Mouse (Mus musculus): ENCODE results near the gene C530008M17Rik. TPM values are rescaled to one million over a fixed set of nuclear protein-coding genes. Genes with fewer than 3 reads are reported as not detected.

Gene C530008M17Rik
- polyA plus RNA-seq, 1 experiment from 2014 or later = 81.2 TPM

DNA sequence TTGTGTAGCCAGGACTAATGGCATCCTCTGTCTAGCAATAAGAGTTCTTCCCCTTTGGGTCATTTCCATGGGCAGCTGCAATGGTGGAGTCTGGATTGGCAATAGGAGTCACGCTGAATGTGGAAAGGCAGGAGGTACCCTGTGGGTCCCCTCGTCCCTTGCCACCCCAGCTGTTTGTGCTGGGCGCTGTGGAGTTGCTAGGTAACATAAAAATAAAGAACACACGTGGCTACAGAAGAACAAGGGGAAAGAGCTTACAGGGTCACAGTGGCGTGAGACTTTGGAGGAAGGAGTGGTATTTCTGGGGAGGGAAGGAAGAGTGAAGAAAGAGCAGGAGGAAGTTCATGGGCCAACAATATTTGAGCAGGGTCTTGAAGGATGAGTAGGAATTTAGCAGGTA, 11.8 kb downstream of the C530008M17Rik start:
- 52% methylated on average over 5 of the region's 5 CpGs for WGBS
- no peak overlapping the region for H3K27ac ChIP-seq

DNA sequence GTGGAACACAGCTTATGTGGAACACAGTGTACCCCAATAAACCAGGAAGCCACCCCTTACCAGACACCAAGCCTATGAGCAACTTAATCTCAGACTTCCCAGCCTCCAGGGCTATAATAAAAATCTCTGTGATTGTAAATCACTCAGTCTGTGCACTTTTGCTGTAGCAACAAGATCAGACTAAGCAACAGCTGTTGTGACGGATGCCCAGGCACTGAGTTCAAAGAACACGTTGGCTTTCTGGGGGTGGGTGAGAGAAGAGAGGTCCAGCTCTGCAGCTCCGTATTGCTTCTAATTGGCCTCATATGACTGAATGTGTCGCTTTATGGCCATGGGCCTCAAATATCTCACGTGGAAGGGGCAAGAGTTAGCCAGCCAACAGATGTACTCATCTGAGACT, 12.2 kb downstream of the C530008M17Rik start:
- Histone ChIP-seq H3K9me3 (replicated peaks) (no peaks in the 10 kb centered on the region), H3K27ac (no peak overlapping the region), H3K9ac (no peak overlapping the region), H3K4me3 (no peak overlapping the region), H3K36me3 (no peaks in the 10 kb centered on the region), H3K4me2 (replicated peaks) (no peak overlapping the region), H3K27me3 (no peaks in the 10 kb centered on the region), H3K4me1 (peaks cover 41% of the 10 kb centered on the region)
- WGBS = 82% methylated on average over 5 of the region's 5 CpGs
- no peak for ATAC-seq (ENCODE audit: low FRiP score)

More for the DNA sequence above, 11.8 kb downstream of the C530008M17Rik start:
- Histone ChIP-seq H3K9ac (no peak overlapping the region), H3K27me3 (no peaks in the 10 kb centered on the region), H3K4me1 (peaks cover 41% of the 10 kb centered on the region), H3K4me2 (replicated peaks) (no peak overlapping the region), H3K36me3 (no peaks in the 10 kb centered on the region), H3K9me3 (replicated peaks) (no peaks in the 10 kb centered on the region), H3K4me3 (no peak overlapping the region)
- ATAC-seq (ENCODE audit: low FRiP score) = no peak

DNA sequence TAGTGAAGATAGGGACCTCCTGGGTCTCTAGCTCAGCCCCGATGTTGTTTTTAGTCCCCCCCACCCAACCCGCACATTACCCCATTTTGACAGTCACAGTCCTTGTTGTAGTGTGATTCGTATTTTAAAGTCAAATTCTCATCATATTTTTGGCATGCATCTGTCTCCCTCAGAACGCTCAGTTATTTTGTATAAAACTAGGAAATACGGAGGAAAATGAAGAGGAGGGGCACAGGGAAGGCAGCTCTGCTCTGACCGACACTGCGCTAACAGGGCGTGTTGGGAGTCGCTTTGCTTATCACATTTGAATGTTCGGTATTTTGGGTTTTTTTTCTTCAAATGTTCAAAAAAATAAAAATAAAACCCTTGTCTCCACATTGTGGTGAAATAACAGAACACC, 13.9 kb downstream of the C530008M17Rik start:
- WGBS = 93% methylated on average over 10 of the region's 10 CpGs
- H3K4me2 ChIP-seq (replicated peaks) = no peak overlapping the region
- H3K9ac ChIP-seq = no peak overlapping the region
- H3K4me1 ChIP-seq = peaks cover 33% of the 10 kb centered on the region
- H3K27ac ChIP-seq = no peak overlapping the region
- H3K27me3 ChIP-seq = no peaks in the 10 kb centered on the region
- no peak for ATAC-seq (ENCODE audit: low FRiP score)
- no peaks in the 10 kb centered on the region for H3K9me3 ChIP-seq (replicated peaks)
- H3K36me3 ChIP-seq = peaks cover 10% of the 10 kb centered on the region
- H3K4me3 ChIP-seq = no peak overlapping the region

DNA sequence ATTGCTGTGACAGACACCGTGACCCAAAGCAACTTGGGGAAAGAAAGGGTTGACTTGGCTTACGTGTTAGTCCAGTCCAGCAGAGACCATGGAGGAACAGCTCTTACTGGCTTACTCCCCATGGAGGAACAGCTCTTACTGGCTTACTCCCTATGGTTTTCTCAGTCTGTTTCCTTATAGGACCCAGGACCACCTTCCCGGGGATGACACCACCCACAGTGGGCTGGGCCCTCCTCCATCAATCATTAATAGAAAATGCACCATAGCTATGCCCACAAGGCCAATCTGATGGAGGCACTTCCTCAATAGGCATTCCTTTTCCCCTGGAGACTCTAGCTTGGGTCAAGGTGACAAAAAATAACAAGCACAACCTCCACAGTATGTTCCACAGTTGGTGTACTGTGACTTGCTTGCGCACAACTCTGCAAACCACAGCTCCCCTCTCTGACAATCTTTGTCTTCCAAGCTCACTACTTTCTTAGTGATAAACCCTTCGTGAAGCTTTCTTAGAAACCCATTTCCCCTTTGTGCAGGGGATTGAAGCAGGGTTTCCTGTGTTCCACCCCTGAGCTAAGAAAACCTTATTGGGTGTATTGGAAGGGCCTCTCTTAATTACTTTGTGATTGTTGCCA, 17.8 kb downstream of the C530008M17Rik start:
- Histone ChIP-seq H3K36me3 (peaks cover 14% of the 10 kb centered on the region), H3K4me2 (replicated peaks) (no peak overlapping the region), H3K9ac (no peak overlapping the region), H3K4me3 (no peak overlapping the region), H3K4me1 (no peaks in the 10 kb centered on the region), H3K9me3 (replicated peaks) (no peaks in the 10 kb centered on the region), H3K27me3 (no peaks in the 10 kb centered on the region), H3K27ac (no peak overlapping the region)
- WGBS = 95% methylated on average over 5 of the region's 5 CpGs
- no peak for ATAC-seq (ENCODE audit: low FRiP score)

DNA sequence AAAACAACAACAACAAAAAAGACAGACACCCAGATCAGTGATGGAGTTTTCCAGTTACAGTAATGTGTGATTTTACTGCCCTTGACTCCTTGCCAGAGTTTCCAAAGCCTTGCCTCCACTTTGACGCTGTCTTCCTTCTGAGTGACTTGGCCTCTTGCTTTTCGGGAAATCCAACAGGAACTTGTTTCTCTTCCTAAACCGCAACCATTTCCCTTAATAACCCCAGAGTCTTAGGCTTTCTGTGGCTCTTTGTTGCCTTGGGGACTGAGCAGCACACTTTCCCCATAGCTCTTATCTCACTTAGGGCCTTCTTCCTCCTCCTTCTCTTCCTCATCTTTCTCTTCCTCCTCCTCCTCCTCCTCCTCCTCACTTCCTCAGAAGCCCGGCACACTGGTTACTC, 19.1 kb downstream of the C530008M17Rik start:
- Histone ChIP-seq H3K4me2 (replicated peaks) (no peak overlapping the region), H3K9me3 (replicated peaks) (no peaks in the 10 kb centered on the region), H3K27me3 (no peaks in the 10 kb centered on the region), H3K27ac (no peak overlapping the region), H3K4me3 (no peak overlapping the region), H3K36me3 (peaks cover 19% of the 10 kb centered on the region), H3K4me1 (no peaks in the 10 kb centered on the region), H3K9ac (no peak overlapping the region)
- WGBS = 85% methylated on average over 4 of the region's 4 CpGs
- ATAC-seq (ENCODE audit: low FRiP score) = no peak

DNA sequence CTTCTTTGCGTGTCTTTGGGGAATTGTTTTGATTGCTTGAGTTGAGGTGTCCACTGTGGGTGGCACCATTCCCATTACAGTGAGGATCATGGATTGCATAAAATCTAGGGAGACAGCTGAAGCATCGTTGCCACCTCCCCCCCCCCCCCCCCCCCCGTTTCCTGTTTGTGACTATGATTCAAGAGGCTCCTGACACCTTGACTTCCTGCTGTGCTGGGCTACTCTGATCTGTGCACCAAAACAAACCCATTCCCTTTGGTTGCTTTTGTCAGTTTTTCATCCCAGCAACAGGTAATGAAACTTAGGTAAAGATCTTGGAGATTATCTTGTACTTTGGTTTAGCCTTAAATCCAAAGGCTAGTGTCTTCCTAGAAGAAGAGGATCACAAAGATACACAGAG, 24.6 kb downstream of the C530008M17Rik start:
- Histone ChIP-seq H3K9me3 (replicated peaks) (no peaks in the 10 kb centered on the region), H3K36me3 (peaks cover 9% of the 10 kb centered on the region), H3K4me1 (peaks cover 29% of the 10 kb centered on the region), H3K27me3 (no peaks in the 10 kb centered on the region), H3K9ac (no peak overlapping the region), H3K4me3 (no peak overlapping the region), H3K27ac (no peak overlapping the region), H3K4me2 (replicated peaks) (no peak overlapping the region)
- WGBS = 78% methylated on average over 2 of the region's 3 CpGs
- no peak for ATAC-seq (ENCODE audit: low FRiP score)

DNA sequence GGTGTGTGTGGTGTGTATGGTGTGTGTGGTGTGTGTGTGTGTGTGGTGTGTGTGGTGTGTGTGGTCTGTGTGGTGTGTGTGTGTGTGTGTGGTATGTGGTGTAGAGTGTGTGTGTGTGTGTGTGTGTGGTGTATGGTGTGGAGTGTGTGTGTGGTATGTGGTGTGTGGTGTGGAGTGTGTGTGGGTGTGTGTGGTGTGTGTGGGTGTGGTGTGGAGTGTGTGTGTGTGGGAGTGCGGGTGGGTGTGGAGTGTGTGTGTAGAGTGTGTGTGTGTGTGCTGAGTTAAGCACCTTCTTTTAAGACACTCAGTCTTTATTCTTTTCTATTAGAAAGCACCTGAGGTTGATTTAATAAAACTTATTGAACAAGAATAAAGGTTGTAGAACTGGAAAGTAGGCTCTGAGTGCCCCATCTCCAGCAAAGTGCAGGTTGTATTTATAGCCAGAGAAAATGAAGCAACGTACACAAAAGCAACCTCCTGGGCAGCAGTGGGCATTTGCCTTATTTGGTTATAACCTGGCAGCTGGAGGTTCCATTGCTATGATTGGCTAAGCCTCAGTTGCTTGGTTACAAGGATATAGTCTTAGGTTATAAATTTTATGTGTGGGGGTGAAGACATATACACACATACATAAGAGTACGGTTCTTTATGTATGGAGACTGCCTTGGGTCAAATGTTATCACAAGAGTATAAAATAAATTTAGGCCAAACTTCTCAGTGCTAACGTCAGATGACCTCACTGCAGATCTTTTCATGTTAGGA, 25.8 kb downstream of the C530008M17Rik start:
- H3K4me1 ChIP-seq = peaks cover 29% of the 10 kb centered on the region
- H3K27me3 ChIP-seq = no peaks in the 10 kb centered on the region
- ATAC-seq (ENCODE audit: low FRiP score) = peak; percentile 23; the same call in 1 of the 2 replicates
- no peak overlapping the region for H3K4me2 ChIP-seq (replicated peaks)
- H3K36me3 ChIP-seq = peaks cover 7% of the 10 kb centered on the region
- no peaks in the 10 kb centered on the region for H3K9me3 ChIP-seq (replicated peaks)
- no peak overlapping the region for H3K9ac ChIP-seq
- 69% methylated on average over 4 of the region's 4 CpGs for WGBS
- peak overlapping the region; percentile 60 for H3K27ac ChIP-seq
- no peak overlapping the region for H3K4me3 ChIP-seq

DNA sequence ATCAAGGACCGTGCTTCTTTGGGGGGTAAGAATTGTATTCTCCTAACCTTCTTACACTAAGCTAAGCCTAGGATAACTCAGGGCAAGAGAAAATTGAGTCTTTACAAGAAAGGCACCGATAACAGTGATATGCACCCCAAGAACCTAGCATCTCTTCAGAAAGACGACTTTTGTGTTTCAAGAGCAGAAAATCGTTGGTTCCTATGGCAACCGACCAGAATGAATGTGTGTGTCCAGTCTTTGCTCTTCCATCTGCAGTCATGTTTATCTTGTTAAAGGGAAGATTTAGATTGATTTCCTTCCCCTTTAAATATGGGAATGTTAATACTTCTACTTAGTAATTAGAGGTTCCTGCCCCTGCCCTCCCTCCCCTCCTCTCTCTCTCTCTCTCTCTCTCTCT, 27.1 kb downstream of the C530008M17Rik start:
- 46% methylated on average over 5 of the region's 5 CpGs for WGBS
- Histone ChIP-seq H3K4me3 (no peak overlapping the region), H3K9me3 (replicated peaks) (no peaks in the 10 kb centered on the region), H3K9ac (no peak overlapping the region), H3K27ac (peak overlapping the region; percentile 62; the same call in 1 of the 2 replicates), H3K4me1 (peaks cover 29% of the 10 kb centered on the region), H3K36me3 (peaks cover 12% of the 10 kb centered on the region), H3K4me2 (replicated peaks) (no peak overlapping the region), H3K27me3 (no peaks in the 10 kb centered on the region)
- 0 out of 2 replicates have a peak, but pooled peaks have one; percentile 17 for ATAC-seq (ENCODE audit: low FRiP score)

DNA sequence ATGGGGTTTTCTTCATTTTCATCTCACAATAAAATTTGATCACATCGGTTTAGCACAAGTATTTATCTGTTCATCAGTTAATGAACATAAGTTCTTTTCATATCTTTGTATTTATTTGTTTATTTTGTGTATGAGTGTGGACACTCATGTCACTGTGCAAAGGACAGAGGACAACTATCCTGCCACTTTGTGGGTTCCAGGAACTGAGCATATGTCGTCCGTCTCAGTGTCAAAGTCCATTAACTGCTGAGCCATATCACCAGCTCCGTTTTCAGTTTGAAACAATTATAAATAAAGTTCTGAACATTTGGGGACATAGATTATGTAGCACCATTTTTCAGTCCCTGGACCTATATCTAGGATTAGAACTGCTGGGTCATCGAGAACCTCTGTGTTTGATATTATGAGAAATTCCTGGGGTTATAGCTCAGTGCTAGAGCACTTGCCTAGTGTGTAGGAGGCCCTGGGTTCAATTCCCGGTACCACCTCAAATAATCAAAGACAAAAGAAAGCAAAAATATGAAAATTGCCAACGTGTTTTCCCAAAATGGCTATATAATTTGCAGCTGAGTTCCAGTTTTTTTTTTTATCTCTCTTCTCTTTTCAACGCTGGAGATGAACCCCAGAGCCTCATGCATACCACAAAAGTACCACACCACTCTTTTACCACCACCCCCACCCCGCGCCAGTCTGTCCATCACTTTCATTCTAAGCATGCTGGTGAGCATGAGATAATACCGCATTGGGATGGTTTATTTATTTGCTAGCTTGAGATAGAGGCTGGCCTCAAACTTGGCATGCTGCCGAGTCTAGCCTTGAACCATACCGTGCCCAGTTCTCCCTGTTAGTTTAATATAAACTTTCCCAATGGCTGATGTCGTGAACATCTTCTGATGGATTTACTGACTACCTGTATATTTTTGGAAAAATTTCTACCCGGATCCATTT, 28.6 kb downstream of the C530008M17Rik start:
- Histone ChIP-seq H3K4me1 (peaks cover 29% of the 10 kb centered on the region), H3K4me2 (replicated peaks) (no peak overlapping the region), H3K4me3 (no peak overlapping the region), H3K36me3 (peaks cover 11% of the 10 kb centered on the region), H3K27me3 (no peaks in the 10 kb centered on the region), H3K9ac (no peak overlapping the region), H3K27ac (no peak overlapping the region), H3K9me3 (replicated peaks) (no peaks in the 10 kb centered on the region)
- WGBS = 92% methylated on average over 15 of the region's 15 CpGs
- no peak for ATAC-seq (ENCODE audit: low FRiP score)

DNA sequence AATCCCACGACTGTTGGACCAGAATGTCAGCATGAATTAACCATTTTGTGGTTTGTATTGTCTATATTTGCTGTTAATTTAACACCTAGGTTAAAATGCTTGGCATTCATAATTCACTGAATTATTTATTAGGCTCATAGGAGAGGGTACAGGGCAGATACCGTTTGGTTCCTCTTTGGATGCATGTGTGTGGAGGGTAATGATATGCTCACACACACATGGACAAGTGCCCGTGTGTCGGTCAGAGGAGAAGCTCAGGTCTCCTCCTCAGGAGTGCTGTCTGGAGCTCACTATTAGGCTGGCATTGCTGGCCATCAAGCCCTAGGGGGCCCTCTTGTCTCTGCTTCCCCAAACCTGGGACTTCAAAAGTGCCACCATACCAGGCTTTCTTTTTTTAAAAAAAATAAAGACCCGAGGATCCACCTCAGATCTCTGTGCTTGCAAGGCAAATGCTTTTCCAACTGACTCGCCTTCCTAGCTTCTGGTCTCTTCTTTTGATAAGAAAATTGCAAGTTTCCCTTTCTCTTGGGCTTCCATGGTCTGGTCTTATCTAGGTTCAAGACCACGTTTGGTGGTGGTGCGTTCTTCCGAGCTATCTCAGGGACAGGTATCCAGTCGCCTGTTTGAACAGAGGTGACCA, 31.8 kb downstream of the C530008M17Rik start:
- Histone ChIP-seq H3K4me2 (replicated peaks) (no peak overlapping the region), H3K4me3 (no peak overlapping the region), H3K9me3 (replicated peaks) (no peaks in the 10 kb centered on the region), H3K9ac (no peak overlapping the region), H3K4me1 (peaks cover 15% of the 10 kb centered on the region), H3K36me3 (peaks cover 7% of the 10 kb centered on the region; the same call in 1 of the 2 replicates), H3K27ac (no peak overlapping the region), H3K27me3 (no peaks in the 10 kb centered on the region)
- WGBS = 92% methylated on average over 10 of the region's 10 CpGs
- no peak for ATAC-seq (ENCODE audit: low FRiP score)

DNA sequence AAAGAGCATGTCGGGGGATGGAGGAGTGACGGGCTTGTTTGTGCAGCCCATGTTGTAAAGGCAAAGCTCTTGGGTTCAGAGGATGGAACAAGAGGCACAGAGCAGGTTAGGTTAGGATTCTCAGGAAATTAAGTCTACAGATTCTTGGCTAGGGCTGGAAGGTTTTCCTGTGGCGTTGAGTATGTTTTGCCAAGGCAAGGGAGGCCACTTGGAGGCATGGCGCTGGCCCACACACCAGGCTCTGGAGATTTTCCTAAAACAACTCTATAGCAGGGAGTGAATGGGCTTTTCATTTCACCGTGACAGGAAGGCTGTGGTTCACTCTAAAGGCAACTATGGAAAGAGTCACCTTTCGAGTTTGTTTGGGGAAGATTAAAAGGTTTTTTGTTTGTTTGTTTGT, 32.3 kb downstream of the C530008M17Rik start:
- H3K4me1 ChIP-seq = peaks cover 10% of the 10 kb centered on the region
- no peak for ATAC-seq (ENCODE audit: low FRiP score)
- 82% methylated on average over 6 of the region's 6 CpGs for WGBS
- peaks cover 7% of the 10 kb centered on the region; the same call in 1 of the 2 replicates for H3K36me3 ChIP-seq
- no peaks in the 10 kb centered on the region for H3K27me3 ChIP-seq
- no peaks in the 10 kb centered on the region for H3K9me3 ChIP-seq (replicated peaks)
- no peak overlapping the region for H3K27ac ChIP-seq
- H3K4me3 ChIP-seq = no peak overlapping the region
- H3K4me2 ChIP-seq (replicated peaks) = no peak overlapping the region
- H3K9ac ChIP-seq = no peak overlapping the region
